Mouse (Mus musculus): ENCODE data around the gene Fkbp10.

- TF ChIP-seq CTCF (IDR thresholded peaks at IDR 0.05; ENCODE audit: extremely low read depth, insufficient read depth, insufficient read length, insufficient replicate concordance) (no peak), POLR2A (IDR thresholded peaks at IDR 0.05; ENCODE audit: low read depth, low read length) (no peak)
Observed at GRCm38 (mm10) chr11:100471352-100472196, 56.1 kb downstream of the Fkbp10 start.

Measured in spleen, adult 2 months (tissue).